Mouse (Mus musculus): ENCODE measurements around the gene Zfp423. TPM values are rescaled to one million over a fixed set of nuclear protein-coding genes. Genes with fewer than 3 reads are reported as not detected.

Gene Zfp423
- total and polyA plus RNA-seq, 3 experiments, result not detected

GRCm38 (mm10) chr8:87645371-87645770 is 314.0 kb downstream of the Zfp423 start:
- Histone ChIP-seq H3K9me3 (replicated peaks; ENCODE audit: insufficient read depth, low read length) (no peaks in the 10 kb centered on the region), H3K4me3 (ENCODE audit: control insufficient read depth in 1 of 2, insufficient read depth in 1 of 2, low read depth in 2 of 2, low read length in 2 of 2) (no peak overlapping the region), H3K36me3 (ENCODE audit: control insufficient read depth in 1 of 2, insufficient read depth in 2 of 2, low read length in 2 of 2) (no peaks in the 10 kb centered on the region), H3K27me3 (ENCODE audit: control insufficient read depth in 1 of 2, insufficient read depth in 2 of 2, low read length in 2 of 2) (no peaks in the 10 kb centered on the region), H3K9ac (ENCODE audit: control insufficient read depth, low read depth, low read length, poor library complexity, severe bottlenecking) (no peak overlapping the region), H3K79me2 (ENCODE audit: control insufficient read depth, insufficient read depth, low read length, poor library complexity) (no peaks in the 10 kb centered on the region), H3K27ac (ENCODE audit: control insufficient read depth, low read depth, low read length) (no peak overlapping the region), H3K4me1 (ENCODE audit: control insufficient read depth in 1 of 2, insufficient read depth in 2 of 2, low read length in 2 of 2) (no peaks in the 10 kb centered on the region)
- DNase-seq (ENCODE audit: low read depth, low spot score), result no peak
- no peak for TF ChIP-seq MAFK (IDR thresholded peaks at IDR 0.05; ENCODE audit: borderline replicate concordance, low read depth, low read length)
- no peak for TF ChIP-seq CHD2 (IDR thresholded peaks at IDR 0.05; ENCODE audit: low read length)
- no peak for TF ChIP-seq UBTF (IDR thresholded peaks at IDR 0.05; ENCODE audit: borderline replicate concordance, insufficient read depth, low read depth, low read length)
- no peak for TF ChIP-seq ZMIZ1 (IDR thresholded peaks at IDR 0.05; ENCODE audit: low read depth, low read length)
- TF ChIP-seq RCOR1 (IDR thresholded peaks at IDR 0.05; ENCODE audit: low read depth, low read length), result no peak
- TF ChIP-seq MAZ (IDR thresholded peaks at IDR 0.05; ENCODE audit: low read depth, low read length), result no peak
- TF ChIP-seq GABPA (IDR thresholded peaks at IDR 0.05; ENCODE audit: low read depth, low read length), result no peak
- TF ChIP-seq ZKSCAN1 (IDR thresholded peaks at IDR 0.05; ENCODE audit: low read depth, low read length), result no peak
- TF ChIP-seq NELFE (IDR thresholded peaks at IDR 0.05; ENCODE audit: low read depth, low read length), result no peak
- TF ChIP-seq GATA1 (IDR thresholded peaks at IDR 0.05; ENCODE audit: low read depth, low read length), result no peak

- Histone ChIP-seq H3K4me3 (ENCODE audit: control insufficient read depth in 1 of 2, insufficient read depth in 1 of 2, low read depth in 2 of 2, low read length in 2 of 2) (no peak overlapping the region), H3K4me1 (ENCODE audit: control insufficient read depth in 1 of 2, insufficient read depth in 2 of 2, low read length in 2 of 2) (no peaks in the 10 kb centered on the region), H3K9me3 (replicated peaks; ENCODE audit: insufficient read depth, low read length) (no peaks in the 10 kb centered on the region), H3K36me3 (ENCODE audit: control insufficient read depth in 1 of 2, insufficient read depth in 2 of 2, low read length in 2 of 2) (no peaks in the 10 kb centered on the region), H3K9ac (ENCODE audit: control insufficient read depth, low read depth, low read length, poor library complexity, severe bottlenecking) (no peak overlapping the region), H3K79me2 (ENCODE audit: control insufficient read depth, insufficient read depth, low read length, poor library complexity) (no peaks in the 10 kb centered on the region), H3K27me3 (ENCODE audit: control insufficient read depth in 1 of 2, insufficient read depth in 2 of 2, low read length in 2 of 2) (no peaks in the 10 kb centered on the region), H3K27ac (ENCODE audit: control insufficient read depth, low read depth, low read length) (no peak overlapping the region)
- DNase-seq (ENCODE audit: low read depth, low spot score), result no peak
- TF ChIP-seq MAFK (IDR thresholded peaks at IDR 0.05; ENCODE audit: borderline replicate concordance, low read depth, low read length) (no peak), ZMIZ1 (IDR thresholded peaks at IDR 0.05; ENCODE audit: low read depth, low read length) (no peak), GABPA (IDR thresholded peaks at IDR 0.05; ENCODE audit: low read depth, low read length) (no peak), E2F4 (IDR thresholded peaks at IDR 0.05; ENCODE audit: borderline replicate concordance, low read depth, low read length) (no peak), JUND (IDR thresholded peaks at IDR 0.05; ENCODE audit: low read depth, low read length) (no peak), BHLHE40 (IDR thresholded peaks at IDR 0.05; ENCODE audit: borderline replicate concordance, low read depth, low read length) (no peak), MYC (IDR thresholded peaks at IDR 0.05; ENCODE audit: low read depth, low read length) (no peak), USF2 (IDR thresholded peaks at IDR 0.05; ENCODE audit: borderline replicate concordance in 1 of 2, insufficient read depth in 1 of 2, low read depth in 1 of 2, low read length in 2 of 2) (no peak), CHD1 (IDR thresholded peaks at IDR 0.05; ENCODE audit: low read depth, low read length) (no peak), TBP (IDR thresholded peaks at IDR 0.05; ENCODE audit: low read depth, low read length) (no peak), KAT2A (conservative IDR thresholded peaks at IDR 0.05; ENCODE audit: low read depth, low read length) (no peak), ZNF384 (IDR thresholded peaks at IDR 0.05; ENCODE audit: low read depth, low read length) (no peak), SMC3 (IDR thresholded peaks at IDR 0.05; ENCODE audit: low read depth, low read length) (no peak)
Measured at GRCm38 (mm10) chr8:87640930-87641329, 318.5 kb downstream of the Zfp423 start.
